Mouse (Mus musculus) hindbrain, embryonic 11.5 days (tissue): ENCODE measurements around the gene Ssu72. TPM values are rescaled to one million over a fixed set of nuclear protein-coding genes. Genes with fewer than 3 reads are reported as not detected.

Source experiments
- ATAC-seq: fragments of 200-750 bp; cut with Nextera tagmentation; 2 replicates; pipeline ENCODE4 v1.8.0; 2017; ENCODE audit warnings: mild to moderate bottlenecking, moderate TSS enrichment, moderate library complexity; ENCODE audit not compliant: low FRiP score
- DNase-seq: peaks from one replicate; pipeline ENCODE4 v3.0.0-alpha.2; 2015; ENCODE audit warnings: low spot score
- H3K27ac ChIP-seq: fragments of 300-500 bp; sonication (generic); 2 replicates; pipeline ENCODE4 v1.5.1; 2014; ENCODE audit warnings: mild to moderate bottlenecking, low read depth, low read length
- H3K27me3 ChIP-seq: fragments of 300-500 bp; sonication (generic); 2 replicates; pipeline ENCODE4 v1.6.1; 2014; ENCODE audit warnings: mild to moderate bottlenecking, low read length, moderate library complexity, mixed read lengths; ENCODE audit not compliant: control insufficient read depth, insufficient read depth
- H3K36me3 ChIP-seq: fragments of 300-500 bp; sonication (generic); 2 replicates; pipeline ENCODE4 v1.6.1; 2014; ENCODE audit warnings: mild to moderate bottlenecking, low read length, moderate library complexity, mixed read lengths; ENCODE audit not compliant: control insufficient read depth, insufficient read depth
- H3K4me1 ChIP-seq: fragments of 300-500 bp; sonication (generic); replicated peaks from 2 replicates; pipeline ENCODE4 v1.6.1; 2014; ENCODE audit warnings: low read length, mixed read lengths; ENCODE audit not compliant: control insufficient read depth, insufficient read depth
- H3K4me2 ChIP-seq: fragments of 300-500 bp; sonication (generic); replicated peaks from 2 replicates; pipeline ENCODE4 v1.6.1; 2014; ENCODE audit warnings: mild to moderate bottlenecking, low read depth, low read length
- H3K4me3 ChIP-seq: fragments of 300-500 bp; sonication (generic); 2 replicates; pipeline ENCODE4 v1.5.1; 2014; ENCODE audit warnings: low read depth, low read length
- H3K9ac ChIP-seq: fragments of 300-500 bp; sonication (generic); 2 replicates; pipeline ENCODE4 v1.6.1; 2014; ENCODE audit warnings: low read depth, low read length
- H3K9me3 ChIP-seq: fragments of 300-500 bp; sonication (generic); 2 replicates; pipeline ENCODE4 v1.6.1; 2016; ENCODE audit warnings: low read length; ENCODE audit not compliant: control insufficient read depth
- WGBS: fragments of 180-500 bp; shearing (Covaris S2); extraction: QIAGEN DNeasy Blood & Tissue Kit; methylation state at CpG from one replicate; pipeline ENCODE4 v1.1.7; 2014; 5-methylcytosine and 5-hydroxymethylcytosine counted together
- polyA plus RNA-seq: library from polyadenylated mRNA; unstranded; fragments of >200 nt; fragmentation: Nextera tagmentation; extraction: Ambion mirVana; gene quantifications from 2 replicates; pipeline ENCODE4 v1.2.1, GENCODE M21; 2014

Ssu72 gene
- polyA plus RNA-seq, 1 experiment from 2014 or later: 165 TPM

- ATAC-seq: no peak
- Histone ChIP-seq H3K9ac (no peak overlapping the region), H3K27me3 (no peaks in the 10 kb centered on the region), H3K4me2 (no peak overlapping the region), H3K9me3 (no peaks in the 10 kb centered on the region), H3K27ac (no peak overlapping the region), H3K4me3 (no peak overlapping the region), H3K36me3 (no peaks in the 10 kb centered on the region), H3K4me1 (no peaks in the 10 kb centered on the region)
- peak; percentile 15 for DNase-seq
- 72% methylated on average over 4 of the region's 4 CpGs for WGBS
Observed at GRCm38 (mm10) chr4:155721668-155722083, 17.1 kb downstream of the Ssu72 start.

GRCm38 (mm10) chr4:155727993-155728392 lies 23.4 kb downstream of the Ssu72 start:
- Histone ChIP-seq H3K27me3 (no peaks in the 10 kb centered on the region), H3K36me3 (0 out of 2 replicates have a peak, but pooled peaks cover under 1% of the 10 kb centered on the region), H3K4me2 (no peak overlapping the region), H3K27ac (no peak overlapping the region), H3K4me3 (no peak overlapping the region), H3K9ac (no peak overlapping the region), H3K4me1 (no peaks in the 10 kb centered on the region), H3K9me3 (no peaks in the 10 kb centered on the region)
- DNase-seq (peak; percentile 10), ATAC-seq (no peak)
- WGBS: 72% methylated on average over 2 of the region's 2 CpGs

GRCm38 (mm10) chr4:155733267-155733666 lies 28.7 kb downstream of the Ssu72 start:
- Histone ChIP-seq H3K27ac (no peak overlapping the region), H3K27me3 (no peaks in the 10 kb centered on the region), H3K4me2 (no peak overlapping the region), H3K9ac (no peak overlapping the region), H3K9me3 (no peaks in the 10 kb centered on the region), H3K4me3 (no peak overlapping the region), H3K36me3 (0 out of 2 replicates have a peak, but pooled peaks cover 5% of the 10 kb centered on the region), H3K4me1 (peaks cover 9% of the 10 kb centered on the region; the same call in 1 of the 2 replicates)
- 85% methylated on average over 10 of the region's 10 CpGs for WGBS
- DNase-seq (no peak), ATAC-seq (no peak)

- Histone ChIP-seq H3K4me1 (peaks cover 9% of the 10 kb centered on the region; the same call in 1 of the 2 replicates), H3K4me2 (peak within 1 kb of the TSS; percentile 92), H3K27me3 (no peaks in the 10 kb centered on the region), H3K9ac (peak within 1 kb of the TSS; percentile 87), H3K4me3 (peak within 1 kb of the TSS; percentile 66), H3K9me3 (no peaks in the 10 kb centered on the region), H3K27ac (peak within 1 kb of the TSS; percentile 95), H3K36me3 (0 out of 2 replicates have a peak, but pooled peaks cover 5% of the 10 kb centered on the region)
- WGBS: 2% methylated on average over 25 of the region's 35 CpGs
- DNase-seq: peak; percentile 90
- ATAC-seq: peak; percentile 95
Observed at GRCm38 (mm10) chr4:155734350-155734941, 29.8 kb downstream of the Ssu72 start, which contains the start of gene Tmem240. Tmem240 (plus strand) TSS chr4:155734800.

GRCm38 (mm10) chr4:155734951-155735702 lies 30.5 kb downstream of the Ssu72 start:
- DNase-seq (peak; percentile 71), ATAC-seq (peak; percentile 51)
- H3K36me3 ChIP-seq: 0 out of 2 replicates have a peak, but pooled peaks cover 5% of the 10 kb centered on the region
- H3K9ac ChIP-seq: peak overlapping the region; percentile 87
- peak overlapping the region; percentile 92 for H3K4me2 ChIP-seq
- peak overlapping the region; percentile 95 for H3K27ac ChIP-seq
- peak overlapping the region; percentile 66 for H3K4me3 ChIP-seq
- no peaks in the 10 kb centered on the region for H3K9me3 ChIP-seq
- H3K4me1 ChIP-seq: peaks cover 9% of the 10 kb centered on the region; the same call in 1 of the 2 replicates
- 0% methylated on average over 43 of the region's 79 CpGs for WGBS
- no peaks in the 10 kb centered on the region for H3K27me3 ChIP-seq

GRCm38 (mm10) chr4:155735788-155736187 lies 31.2 kb downstream of the Ssu72 start:
- H3K4me1 ChIP-seq: peaks cover 9% of the 10 kb centered on the region; the same call in 1 of the 2 replicates
- H3K27ac ChIP-seq: peak overlapping the region; percentile 95
- ATAC-seq (no peak), DNase-seq (no peak)
- H3K4me2 ChIP-seq: peak overlapping the region; percentile 92
- no peaks in the 10 kb centered on the region for H3K9me3 ChIP-seq
- H3K36me3 ChIP-seq: 0 out of 2 replicates have a peak, but pooled peaks cover 5% of the 10 kb centered on the region
- peak overlapping the region; percentile 66 for H3K4me3 ChIP-seq
- H3K27me3 ChIP-seq: no peaks in the 10 kb centered on the region
- 71% methylated on average over 5 of the region's 5 CpGs for WGBS
- H3K9ac ChIP-seq: peak overlapping the region; percentile 87

- Histone ChIP-seq H3K9me3 (no peaks in the 10 kb centered on the region), H3K27me3 (no peaks in the 10 kb centered on the region), H3K4me1 (peaks cover 9% of the 10 kb centered on the region; the same call in 1 of the 2 replicates), H3K4me2 (no peak overlapping the region), H3K9ac (no peak overlapping the region), H3K36me3 (0 out of 2 replicates have a peak, but pooled peaks cover 5% of the 10 kb centered on the region), H3K4me3 (no peak overlapping the region; the same call in 1 of the 2 replicates), H3K27ac (no peak overlapping the region)
- 95% methylated on average over 5 of the region's 5 CpGs for WGBS
- ATAC-seq: no peak
- no peak for DNase-seq
Observed at GRCm38 (mm10) chr4:155736421-155736820, 31.8 kb downstream of the Ssu72 start.

- Histone ChIP-seq H3K4me3 (no peak overlapping the region), H3K9ac (no peak overlapping the region), H3K27ac (no peak overlapping the region), H3K9me3 (no peaks in the 10 kb centered on the region), H3K27me3 (no peaks in the 10 kb centered on the region), H3K36me3 (0 out of 2 replicates have a peak, but pooled peaks cover 3% of the 10 kb centered on the region), H3K4me2 (no peak overlapping the region), H3K4me1 (peaks cover 9% of the 10 kb centered on the region; the same call in 1 of the 2 replicates)
- ATAC-seq: no peak
- DNase-seq: no peak
- WGBS: 69% methylated on average over 8 of the region's 8 CpGs
Observed at GRCm38 (mm10) chr4:155738262-155738661, 33.7 kb downstream of the Ssu72 start.
